Mouse (Mus musculus) erythroblast, embryonic 14.5 days (primary cell): ENCODE data around the gene Adad2. TPM values are rescaled to one million over a fixed set of nuclear protein-coding genes. Genes with fewer than 3 reads are reported as not detected.

Experiments used
- H3K27me3 ChIP-seq: 2 replicates; pipeline ENCODE4 v1.6.1; 2012; ENCODE audit warnings: inconsistent platforms; ENCODE audit not compliant: control insufficient read depth
- H3K36me3 ChIP-seq: 2 replicates; pipeline ENCODE4 v1.6.1; 2012; ENCODE audit warnings: mild to moderate bottlenecking, inconsistent platforms; ENCODE audit not compliant: control insufficient read depth
- H3K4me1 ChIP-seq: 2 replicates; pipeline ENCODE4 v1.6.1; 2012; ENCODE audit warnings: inconsistent platforms; ENCODE audit not compliant: control insufficient read depth
- H3K4me3 ChIP-seq: replicated peaks from 2 replicates; pipeline ENCODE3; 2012; ENCODE audit warnings: moderate library complexity, mild to moderate bottlenecking, inconsistent platforms
- H3K9me3 ChIP-seq: 2 replicates; pipeline ENCODE4 v1.6.1; 2012; ENCODE audit warnings: low read length, inconsistent platforms, mixed read lengths; ENCODE audit not compliant: control insufficient read depth
- GATA1 ChIP-seq: IDR thresholded peaks from 2 replicates; pipeline ENCODE4 v1.6.1; 2012; ENCODE audit warnings: low read length, inconsistent platforms, mixed read lengths
- TAL1 ChIP-seq: IDR thresholded peaks from 3 replicates; pipeline ENCODE4 v1.6.1; 2012; ENCODE audit warnings: low read length, inconsistent platforms, mixed read lengths
- polyA plus RNA-seq: library from polyadenylated mRNA; stranded (reverse); fragments of >175 nt; gene quantifications from 2 replicates; pipeline ENCODE4 v1.2.3, GENCODE M21; 2012

The Adad2 gene
- polyA plus RNA-seq, 1 experiment = not detected

- Histone ChIP-seq H3K4me3 (no peak overlapping the region), H3K4me1 (peaks cover 9% of the 10 kb centered on the region), H3K27me3 (no peaks in the 10 kb centered on the region), H3K9me3 (no peaks in the 10 kb centered on the region), H3K36me3 (no peaks in the 10 kb centered on the region)
- TF ChIP-seq TAL1 = no peak
Observed at GRCm38 (mm10) chr8:119623061-119623460, 10.5 kb downstream of the Adad2 start.

GRCm38 (mm10) chr8:119623744-119624143 lies 11.2 kb downstream of the Adad2 start:
- TF ChIP-seq TAL1 (no peak), GATA1 (no peak)
- Histone ChIP-seq H3K4me1 (peaks cover 9% of the 10 kb centered on the region), H3K9me3 (no peaks in the 10 kb centered on the region), H3K27me3 (no peaks in the 10 kb centered on the region), H3K4me3 (no peak overlapping the region), H3K36me3 (no peaks in the 10 kb centered on the region)

- TF ChIP-seq GATA1 (no peak), TAL1 (no peak)
- H3K27me3 ChIP-seq = no peaks in the 10 kb centered on the region
- peaks cover 9% of the 10 kb centered on the region for H3K4me1 ChIP-seq
- no peaks in the 10 kb centered on the region for H3K36me3 ChIP-seq
- H3K9me3 ChIP-seq = no peaks in the 10 kb centered on the region
- no peak overlapping the region for H3K4me3 ChIP-seq
Observed at GRCm38 (mm10) chr8:119624916-119625315, 12.4 kb downstream of the Adad2 start.

- TF ChIP-seq TAL1 (no peak), GATA1 (no peak)
Observed at GRCm38 (mm10) chr8:119625788-119626187, 13.2 kb downstream of the Adad2 start.

GRCm38 (mm10) chr8:119627199-119627598 lies 14.7 kb downstream of the Adad2 start:
- TF ChIP-seq GATA1 (no peak), TAL1 (no peak)
- H3K27me3 ChIP-seq = no peaks in the 10 kb centered on the region; the same call in 1 of the 2 replicates
- peaks cover 9% of the 10 kb centered on the region for H3K4me1 ChIP-seq
- H3K4me3 ChIP-seq = no peak overlapping the region
- H3K36me3 ChIP-seq = no peaks in the 10 kb centered on the region
- no peaks in the 10 kb centered on the region for H3K9me3 ChIP-seq

More at GRCm38 (mm10) chr8:119625788-119626187, 13.2 kb downstream of the Adad2 start:
- H3K4me3 ChIP-seq = no peak overlapping the region
- peaks cover 9% of the 10 kb centered on the region for H3K4me1 ChIP-seq
- no peaks in the 10 kb centered on the region for H3K27me3 ChIP-seq
- no peaks in the 10 kb centered on the region for H3K36me3 ChIP-seq
- no peaks in the 10 kb centered on the region for H3K9me3 ChIP-seq

GRCm38 (mm10) chr8:119627613-119628359 lies 15.2 kb downstream of the Adad2 start:
- Histone ChIP-seq H3K9me3 (no peaks in the 10 kb centered on the region), H3K4me3 (no peak overlapping the region), H3K27me3 (peaks cover 6% of the 10 kb centered on the region), H3K4me1 (peaks cover 9% of the 10 kb centered on the region), H3K36me3 (no peaks in the 10 kb centered on the region)
- no peak for TF ChIP-seq TAL1
- TF ChIP-seq GATA1 = no peak

- Histone ChIP-seq H3K36me3 (no peaks in the 10 kb centered on the region), H3K4me3 (no peak overlapping the region), H3K27me3 (peaks cover 28% of the 10 kb centered on the region), H3K4me1 (peaks cover 9% of the 10 kb centered on the region), H3K9me3 (no peaks in the 10 kb centered on the region)
- TF ChIP-seq GATA1 (no peak), TAL1 (no peak)
Observed at GRCm38 (mm10) chr8:119630841-119631240, 18.3 kb downstream of the Adad2 start.

GRCm38 (mm10) chr8:119632246-119632645 lies 19.7 kb downstream of the Adad2 start:
- Histone ChIP-seq H3K4me3 (no peak overlapping the region), H3K27me3 (peaks cover 28% of the 10 kb centered on the region), H3K36me3 (no peaks in the 10 kb centered on the region), H3K9me3 (no peaks in the 10 kb centered on the region), H3K4me1 (peaks cover 6% of the 10 kb centered on the region)
- no peak for TF ChIP-seq TAL1
- TF ChIP-seq GATA1 = no peak

GRCm38 (mm10) chr8:119632909-119633308 lies 20.4 kb downstream of the Adad2 start:
- Histone ChIP-seq H3K4me3 (no peak overlapping the region), H3K36me3 (no peaks in the 10 kb centered on the region), H3K27me3 (peaks cover 28% of the 10 kb centered on the region), H3K4me1 (no peaks in the 10 kb centered on the region), H3K9me3 (no peaks in the 10 kb centered on the region)
- TF ChIP-seq GATA1 (no peak), TAL1 (no peak)
